Mouse (Mus musculus) forebrain, postnatal 0 days (tissue): ENCODE results near the gene Coil. TPM values are rescaled to one million over a fixed set of nuclear protein-coding genes. Genes with fewer than 3 reads are reported as not detected.
"Not testable (repeated sequence)": the region's sequence is repeated elsewhere in the genome, so short reads cannot be mapped to it uniquely, and the experiment has no call there.

ENCODE experiments used
- ATAC-seq: fragments of 200-750 bp; cut with Nextera tagmentation; 2 replicates; pipeline ENCODE4 v1.8.0; 2017; ENCODE audit warnings: mild to moderate bottlenecking, moderate library complexity
- DNase-seq: peaks from one replicate; pipeline ENCODE4 v3.0.0-alpha.2; 2015
- H3K27ac ChIP-seq: fragments of 300-500 bp; sonication (generic); 2 replicates; pipeline ENCODE4 v1.5.1; 2014; ENCODE audit warnings: low read depth, mild to moderate bottlenecking, antibody characterized with exemption, low read length, moderate library complexity, mixed read lengths
- H3K27me3 ChIP-seq: fragments of 300-500 bp; sonication (generic); 2 replicates; pipeline ENCODE4 v1.6.1; 2014; ENCODE audit warnings: mild to moderate bottlenecking, low read length, mixed read lengths; ENCODE audit not compliant: insufficient read depth
- H3K36me3 ChIP-seq: fragments of 300-500 bp; sonication (generic); 2 replicates; pipeline ENCODE4 v1.6.1; 2014; ENCODE audit warnings: mild to moderate bottlenecking, moderate library complexity; ENCODE audit not compliant: insufficient read depth
- H3K4me1 ChIP-seq: fragments of 300-500 bp; sonication (generic); 2 replicates; pipeline ENCODE4 v1.6.1; 2014; ENCODE audit warnings: antibody characterized with exemption; ENCODE audit not compliant: insufficient read depth
- H3K4me2 ChIP-seq: fragments of 300-500 bp; sonication (generic); 2 replicates; pipeline ENCODE4 v1.6.1; 2014; ENCODE audit warnings: low read depth, mild to moderate bottlenecking, moderate library complexity
- H3K4me3 ChIP-seq: fragments of 300-500 bp; sonication (generic); 2 replicates; pipeline ENCODE4 v1.5.1; 2014; ENCODE audit warnings: low read depth, low read length, mixed read lengths
- H3K9ac ChIP-seq: fragments of 300-500 bp; sonication (generic); 2 replicates; pipeline ENCODE4 v1.6.1; 2014; ENCODE audit warnings: mild to moderate bottlenecking
- H3K9me3 ChIP-seq: fragments of 300-500 bp; sonication (generic); 2 replicates; pipeline ENCODE4 v1.6.1; 2016; ENCODE audit warnings: low read length
- CTCF ChIP-seq: sonication (generic); IDR thresholded peaks from 2 replicates; pipeline ENCODE4 v1.5.1; 2016; ENCODE audit warnings: antibody characterized with exemption, control low read depth, low read depth
- WGBS: fragments of 180-500 bp; shearing (Covaris S2); extraction: QIAGEN DNeasy Blood & Tissue Kit; methylation state at CpG from one replicate; pipeline ENCODE4 v1.1.7; 2014; 5-methylcytosine and 5-hydroxymethylcytosine counted together
- polyA plus RNA-seq: library from polyadenylated mRNA; unstranded; fragments of >200 nt; fragmentation: Nextera tagmentation; extraction: Ambion mirVana; gene quantifications from 2 replicates; pipeline ENCODE4 v1.2.1, GENCODE M21; 2015
- total RNA-seq: library from RNA; depleted of rRNA; stranded (reverse); fragments of >200 nt; gene quantifications from 2 replicates; pipeline ENCODE4 v1.2.3, GENCODE M21; 2014

The Coil gene
- total and polyA plus RNA-seq, 2 experiments from 2014 or later = 25.5 to 44.9 TPM

GRCm38 (mm10) chr11:88989530-88989929, 19.5 kb downstream of the Coil start:
- Histone ChIP-seq H3K9me3 (no peaks in the 10 kb centered on the region), H3K27ac (no peak overlapping the region), H3K4me1 (no peaks in the 10 kb centered on the region), H3K27me3 (no peaks in the 10 kb centered on the region), H3K4me2 (no peak overlapping the region), H3K36me3 (peaks cover 44% of the 10 kb centered on the region), H3K9ac (no peak overlapping the region), H3K4me3 (no peak overlapping the region)
- peak; percentile 54 for TF ChIP-seq CTCF
- peak; percentile 53; the same call in 1 of the 2 replicates for ATAC-seq
- peak; percentile 16 for DNase-seq
- WGBS = 79% methylated on average over 5 of the region's 5 CpGs

GRCm38 (mm10) chr11:88993186-88993585, 23.1 kb downstream of the Coil start:
- no peaks in the 10 kb centered on the region for H3K9me3 ChIP-seq
- WGBS = 49% methylated on average over 7 of the region's 7 CpGs
- no peak for DNase-seq
- H3K27ac ChIP-seq = no peak overlapping the region
- ATAC-seq = no peak
- TF ChIP-seq CTCF = no peak
- H3K4me2 ChIP-seq = no peak overlapping the region
- H3K36me3 ChIP-seq = peaks cover 19% of the 10 kb centered on the region
- no peak overlapping the region for H3K4me3 ChIP-seq
- H3K4me1 ChIP-seq = no peaks in the 10 kb centered on the region
- no peaks in the 10 kb centered on the region for H3K27me3 ChIP-seq
- H3K9ac ChIP-seq = no peak overlapping the region

DNA sequence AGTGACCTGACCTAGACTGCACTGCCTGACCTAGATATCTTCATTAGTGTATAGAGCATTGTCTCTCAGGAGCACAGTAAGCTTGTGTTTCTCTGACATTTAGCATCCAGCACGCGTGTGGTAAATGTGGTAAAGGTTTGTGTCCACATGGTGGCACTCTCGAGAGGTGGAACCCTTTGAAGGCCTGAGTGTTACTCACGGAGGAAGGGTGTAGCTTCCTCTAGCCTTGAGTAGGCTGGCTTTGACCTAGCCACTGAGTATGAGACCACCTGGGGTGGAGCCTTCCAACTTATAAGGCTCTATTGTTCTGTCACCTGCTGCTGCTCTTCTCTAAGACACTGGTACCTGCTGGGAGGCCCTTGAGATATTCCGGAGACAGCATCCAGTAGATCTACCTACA, 23.6 kb downstream of the Coil start:
- H3K27ac ChIP-seq = no peak overlapping the region
- H3K4me1 ChIP-seq = no peaks in the 10 kb centered on the region
- no peaks in the 10 kb centered on the region for H3K9me3 ChIP-seq
- WGBS = 14% methylated on average over 5 of the region's 5 CpGs
- peaks cover 15% of the 10 kb centered on the region for H3K36me3 ChIP-seq
- H3K4me3 ChIP-seq = no peak overlapping the region
- no peak for ATAC-seq
- TF ChIP-seq CTCF = peak; percentile 53
- H3K4me2 ChIP-seq = no peak overlapping the region
- DNase-seq = peak; percentile 32
- H3K27me3 ChIP-seq = 0 out of 2 replicates have a peak, but pooled peaks cover under 1% of the 10 kb centered on the region
- H3K9ac ChIP-seq = no peak overlapping the region

GRCm38 (mm10) chr11:88994492-88994891, 24.4 kb downstream of the Coil start:
- no peak overlapping the region for H3K4me2 ChIP-seq
- DNase-seq = no peak
- WGBS = 87% methylated on average over 7 of the region's 7 CpGs

DNA sequence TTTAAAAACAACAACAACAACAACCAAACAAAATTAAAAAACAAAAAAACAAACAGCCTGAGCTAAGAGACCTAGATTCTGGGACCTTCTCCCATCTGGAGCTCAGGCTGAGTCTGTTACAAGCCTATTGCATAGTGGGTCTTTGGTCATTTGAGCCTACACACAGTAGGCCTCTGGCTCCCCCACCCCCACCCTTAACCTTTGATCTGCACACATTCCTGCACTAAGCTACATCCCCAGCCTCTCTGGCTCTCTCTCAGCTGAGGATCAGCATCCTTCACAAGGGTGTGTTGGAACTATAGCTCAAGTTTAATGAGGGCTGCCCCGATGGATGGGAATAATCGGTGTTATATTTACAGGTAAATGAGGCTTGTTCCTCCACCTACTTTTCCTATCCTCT, 25.6 kb downstream of the Coil start:
- ATAC-seq (no peak), DNase-seq (no peak)
- 86% methylated on average over 2 of the region's 2 CpGs for WGBS

More at GRCm38 (mm10) chr11:88994492-88994891, 24.4 kb downstream of the Coil start:
- H3K27ac ChIP-seq = no peak overlapping the region
- H3K4me3 ChIP-seq = no peak overlapping the region
- H3K9ac ChIP-seq = no peak overlapping the region
- no peaks in the 10 kb centered on the region for H3K9me3 ChIP-seq
- ATAC-seq = no peak
- TF ChIP-seq CTCF = no peak
- H3K27me3 ChIP-seq = peaks cover 8% of the 10 kb centered on the region; the same call in 1 of the 2 replicates
- H3K36me3 ChIP-seq = peaks cover 11% of the 10 kb centered on the region
- no peaks in the 10 kb centered on the region for H3K4me1 ChIP-seq

DNA sequence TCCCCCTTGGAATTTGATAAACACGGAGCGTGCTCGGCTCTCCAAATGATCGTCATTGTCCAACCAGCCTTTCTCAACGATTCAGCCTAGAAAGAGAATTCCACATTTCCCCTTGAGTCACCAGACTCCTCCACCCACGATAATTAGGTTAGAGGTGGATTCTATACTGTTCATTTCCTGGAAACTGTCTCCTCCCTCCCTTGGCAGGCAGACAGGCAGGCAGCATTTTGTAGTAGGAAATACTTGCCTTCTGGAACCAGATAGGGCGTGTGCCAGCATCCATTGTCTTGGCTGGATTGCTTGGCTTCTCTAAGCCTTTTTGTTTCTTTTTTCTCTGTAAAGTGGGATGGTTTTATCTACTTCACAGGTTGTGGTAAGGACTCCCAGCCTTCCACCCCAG, 26.4 kb downstream of the Coil start:
- 69% methylated on average over 7 of the region's 7 CpGs for WGBS
- Histone ChIP-seq H3K4me1 (no peaks in the 10 kb centered on the region), H3K9ac (no peak overlapping the region), H3K36me3 (peaks cover 1% of the 10 kb centered on the region; the same call in 1 of the 2 replicates), H3K27me3 (peaks cover 14% of the 10 kb centered on the region), H3K27ac (no peak overlapping the region), H3K4me3 (no peak overlapping the region), H3K9me3 (no peaks in the 10 kb centered on the region), H3K4me2 (no peak overlapping the region)
- ATAC-seq (no peak), DNase-seq (peak; percentile 9)
- TF ChIP-seq CTCF = no peak

More for the DNA sequence above, 25.6 kb downstream of the Coil start:
- Histone ChIP-seq H3K27me3 (peaks cover 14% of the 10 kb centered on the region), H3K9me3 (no peaks in the 10 kb centered on the region), H3K9ac (no peak overlapping the region), H3K27ac (no peak overlapping the region), H3K4me2 (no peak overlapping the region), H3K4me1 (no peaks in the 10 kb centered on the region), H3K4me3 (no peak overlapping the region), H3K36me3 (peaks cover 9% of the 10 kb centered on the region)
- no peak for TF ChIP-seq CTCF

- H3K4me1 ChIP-seq, H3K9ac ChIP-seq, H3K9me3 ChIP-seq, H3K4me2 ChIP-seq, H3K4me3 ChIP-seq, H3K36me3 ChIP-seq, H3K27ac ChIP-seq, ATAC-seq, DNase-seq: not testable (repeated sequence)
- WGBS = 85% methylated on average over 5 of the region's 5 CpGs
- H3K27me3 ChIP-seq = peaks cover 14% of the 10 kb centered on the region
These were observed 27.3 kb downstream of the Coil start for GRCm38 (mm10) chr11:88997343-88997742.

DNA sequence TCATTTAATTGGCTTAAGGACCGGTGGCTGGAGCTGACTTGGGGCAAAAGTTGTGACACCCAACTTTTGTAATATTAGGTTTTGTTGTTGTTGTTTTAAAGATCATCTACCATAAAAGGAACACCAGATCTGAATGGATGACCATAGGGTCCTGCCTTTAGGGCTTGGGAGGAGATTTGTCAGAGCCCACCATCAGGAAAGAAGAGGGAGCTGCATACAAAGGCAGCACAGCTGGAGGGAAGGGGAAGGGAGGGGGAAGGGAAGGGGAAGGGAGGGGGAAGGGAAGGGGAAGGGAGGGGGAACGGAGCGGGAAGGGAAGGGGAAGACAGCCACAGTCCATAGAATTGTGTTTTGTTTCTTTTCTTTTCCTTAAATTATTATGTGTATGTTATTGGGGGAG, 28.4 kb downstream of the Coil start:
- no peak overlapping the region for H3K27ac ChIP-seq
- H3K9me3 ChIP-seq = no peaks in the 10 kb centered on the region
- H3K4me2 ChIP-seq = no peak overlapping the region
- no peaks in the 10 kb centered on the region for H3K36me3 ChIP-seq
- peaks cover 14% of the 10 kb centered on the region for H3K27me3 ChIP-seq
- DNase-seq = no peak
- WGBS = 8% methylated on average over 3 of the region's 3 CpGs
- no peaks in the 10 kb centered on the region for H3K4me1 ChIP-seq
- H3K9ac ChIP-seq = no peak overlapping the region
- no peak for TF ChIP-seq CTCF
- H3K4me3 ChIP-seq = no peak overlapping the region
- no peak for ATAC-seq
